Mouse (Mus musculus): ENCODE results near the gene Milr1. TPM values are rescaled to one million over a fixed set of nuclear protein-coding genes. Genes with fewer than 3 reads are reported as not detected.

Milr1 gene
- polyA plus RNA-seq, 1 experiment from 2014 or later = 1.1 TPM

DNA sequence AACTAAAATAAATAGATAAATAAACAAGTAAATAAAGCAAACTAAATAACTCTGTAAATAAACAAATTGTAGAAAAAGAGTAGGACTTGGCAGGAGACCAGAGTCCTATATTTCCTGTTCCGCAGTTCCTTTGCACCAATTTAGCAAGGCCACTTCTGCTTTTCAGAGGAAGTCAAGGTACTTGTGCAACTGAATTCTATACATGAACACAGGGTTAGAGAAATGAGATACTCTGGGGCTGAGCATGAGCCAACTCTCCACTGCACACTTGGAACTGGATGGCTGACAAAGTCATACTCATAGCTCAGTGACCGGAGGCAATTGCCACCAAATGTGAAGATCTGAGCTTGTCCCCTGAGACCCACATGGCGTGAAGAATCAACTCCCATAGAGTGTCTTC, 8.0 kb downstream of the Milr1 start:
- Histone ChIP-seq H3K4me1 (ENCODE audit: control insufficient read depth, insufficient read depth, low read length) (peaks cover 17% of the 10 kb centered on the region), H3K4me2 (replicated peaks; ENCODE audit: low read depth, low read length) (no peak overlapping the region), H3K27ac (ENCODE audit: low read depth, low read length) (no peak overlapping the region), H3K4me3 (ENCODE audit: low read length) (no peak overlapping the region), H3K36me3 (ENCODE audit: control insufficient read depth, insufficient read depth, low read length) (no peaks in the 10 kb centered on the region), H3K27me3 (ENCODE audit: control insufficient read depth, insufficient read depth, low read length) (no peaks in the 10 kb centered on the region), H3K9ac (ENCODE audit: low read depth, low read length) (no peak overlapping the region), H3K9me3 (ENCODE audit: control insufficient read depth, low read length) (no peaks in the 10 kb centered on the region)
- 95% methylated on average over 3 of the region's 3 CpGs for WGBS
- no peak for ATAC-seq (ENCODE audit: low FRiP score, low TSS enrichment)

DNA sequence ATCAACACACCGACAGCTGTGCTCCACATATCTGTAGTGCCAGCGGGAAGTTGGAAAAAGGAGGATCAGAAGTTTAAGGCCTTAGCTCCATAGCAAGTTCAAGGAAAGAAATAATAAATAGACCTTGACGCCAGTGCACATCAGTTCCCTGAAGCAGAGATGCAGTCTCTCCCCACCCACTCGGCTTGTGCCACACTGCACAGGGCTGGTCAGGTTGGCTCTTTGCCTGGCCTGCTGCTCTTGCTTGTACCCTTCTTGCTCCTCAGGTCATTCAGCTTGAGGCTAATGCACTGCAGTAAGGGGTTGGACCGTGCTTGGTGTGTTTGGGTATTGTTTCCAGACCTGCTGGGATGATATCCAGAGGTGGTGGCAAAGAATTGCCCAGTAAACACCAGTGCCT, 9.5 kb downstream of the Milr1 start:
- no peak for ATAC-seq (ENCODE audit: low FRiP score, low TSS enrichment)
- H3K36me3 ChIP-seq (ENCODE audit: control insufficient read depth, insufficient read depth, low read length) = no peaks in the 10 kb centered on the region; the same call in 1 of the 2 replicates
- no peak overlapping the region for H3K27ac ChIP-seq (ENCODE audit: low read depth, low read length)
- H3K4me2 ChIP-seq (replicated peaks; ENCODE audit: low read depth, low read length) = no peak overlapping the region
- no peak overlapping the region for H3K4me3 ChIP-seq (ENCODE audit: low read length)
- no peaks in the 10 kb centered on the region for H3K27me3 ChIP-seq (ENCODE audit: control insufficient read depth, insufficient read depth, low read length)
- H3K9ac ChIP-seq (ENCODE audit: low read depth, low read length) = no peak overlapping the region
- WGBS = 89% methylated on average over 5 of the region's 5 CpGs
- H3K4me1 ChIP-seq (ENCODE audit: control insufficient read depth, insufficient read depth, low read length) = peaks cover 17% of the 10 kb centered on the region
- H3K9me3 ChIP-seq (ENCODE audit: control insufficient read depth, low read length) = no peaks in the 10 kb centered on the region

DNA sequence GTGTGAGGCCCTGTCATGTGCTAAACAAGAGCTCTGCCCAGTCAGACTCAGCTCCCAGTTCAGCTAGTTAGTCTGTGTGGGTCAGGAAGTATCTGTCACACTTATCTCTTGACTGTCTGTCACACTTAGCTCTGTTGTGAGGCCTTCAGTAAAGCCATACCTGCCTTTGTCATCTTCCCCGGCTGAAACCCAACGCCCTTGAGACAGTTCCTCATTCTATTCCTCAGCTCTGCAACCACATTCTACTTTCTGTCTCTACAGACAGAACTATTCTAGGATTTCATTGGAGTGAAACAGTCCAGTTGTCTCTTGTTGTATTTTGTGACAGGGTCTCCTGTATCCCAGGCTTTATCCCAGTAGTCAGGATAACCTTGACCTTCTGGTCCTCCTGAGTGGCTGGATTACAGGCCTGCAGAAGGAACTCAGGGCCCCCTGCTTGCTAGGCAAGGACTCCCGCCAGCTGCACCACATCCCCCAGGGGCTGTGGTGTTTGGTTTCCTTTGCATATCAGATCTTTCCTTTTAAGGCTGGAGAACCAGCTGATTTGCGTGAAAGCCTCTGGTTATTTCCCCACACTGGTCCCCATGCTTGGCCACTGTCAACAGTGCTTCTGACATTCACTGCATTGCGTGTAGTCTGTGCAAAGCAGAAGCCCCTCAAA, 11.2 kb downstream of the Milr1 start:
- Histone ChIP-seq H3K36me3 (ENCODE audit: control insufficient read depth, insufficient read depth, low read length) (peaks cover 14% of the 10 kb centered on the region), H3K9me3 (ENCODE audit: control insufficient read depth, low read length) (no peaks in the 10 kb centered on the region), H3K4me2 (replicated peaks; ENCODE audit: low read depth, low read length) (no peak overlapping the region), H3K4me1 (ENCODE audit: control insufficient read depth, insufficient read depth, low read length) (peaks cover 17% of the 10 kb centered on the region), H3K4me3 (ENCODE audit: low read length) (no peak overlapping the region), H3K27ac (ENCODE audit: low read depth, low read length) (peak overlapping the region; percentile 85), H3K27me3 (ENCODE audit: control insufficient read depth, insufficient read depth, low read length) (no peaks in the 10 kb centered on the region), H3K9ac (ENCODE audit: low read depth, low read length) (no peak overlapping the region)
- WGBS = 17% methylated on average over 5 of the region's 5 CpGs
- ATAC-seq (ENCODE audit: low FRiP score, low TSS enrichment) = peak; percentile 82

DNA sequence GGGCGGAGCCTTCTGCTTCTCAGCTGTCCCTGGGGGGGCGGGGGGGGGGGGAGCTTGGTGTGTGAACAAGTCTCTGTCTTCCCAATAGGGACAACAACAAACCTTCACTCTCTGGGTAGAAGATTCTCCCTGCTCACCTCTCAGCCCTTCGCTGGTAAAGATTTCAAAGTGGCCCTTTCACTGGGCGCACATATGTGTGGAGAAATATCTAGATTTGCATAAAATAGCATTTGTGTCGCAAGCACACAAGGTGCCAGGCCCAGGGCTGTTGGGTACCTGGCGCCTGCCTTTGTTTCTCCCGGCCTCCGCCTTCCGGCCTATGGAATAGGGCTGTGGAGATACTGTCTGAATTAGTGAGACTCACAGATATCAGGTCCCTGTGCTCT, 11.8 kb downstream of the Milr1 start:
- Histone ChIP-seq H3K9me3 (ENCODE audit: control insufficient read depth, low read length) (peaks cover 4% of the 10 kb centered on the region; the same call in 1 of the 2 replicates), H3K9ac (ENCODE audit: low read depth, low read length) (no peak overlapping the region), H3K4me3 (ENCODE audit: low read length) (no peak overlapping the region), H3K4me2 (replicated peaks; ENCODE audit: low read depth, low read length) (no peak overlapping the region), H3K27me3 (ENCODE audit: control insufficient read depth, insufficient read depth, low read length) (no peaks in the 10 kb centered on the region), H3K36me3 (ENCODE audit: control insufficient read depth, insufficient read depth, low read length) (peaks cover 19% of the 10 kb centered on the region), H3K27ac (ENCODE audit: low read depth, low read length) (peak overlapping the region; percentile 85), H3K4me1 (ENCODE audit: control insufficient read depth, insufficient read depth, low read length) (peaks cover 17% of the 10 kb centered on the region)
- ATAC-seq (ENCODE audit: low FRiP score, low TSS enrichment) = peak; percentile 9; the same call in 1 of the 2 replicates
- WGBS = 71% methylated on average over 9 of the region's 9 CpGs

DNA sequence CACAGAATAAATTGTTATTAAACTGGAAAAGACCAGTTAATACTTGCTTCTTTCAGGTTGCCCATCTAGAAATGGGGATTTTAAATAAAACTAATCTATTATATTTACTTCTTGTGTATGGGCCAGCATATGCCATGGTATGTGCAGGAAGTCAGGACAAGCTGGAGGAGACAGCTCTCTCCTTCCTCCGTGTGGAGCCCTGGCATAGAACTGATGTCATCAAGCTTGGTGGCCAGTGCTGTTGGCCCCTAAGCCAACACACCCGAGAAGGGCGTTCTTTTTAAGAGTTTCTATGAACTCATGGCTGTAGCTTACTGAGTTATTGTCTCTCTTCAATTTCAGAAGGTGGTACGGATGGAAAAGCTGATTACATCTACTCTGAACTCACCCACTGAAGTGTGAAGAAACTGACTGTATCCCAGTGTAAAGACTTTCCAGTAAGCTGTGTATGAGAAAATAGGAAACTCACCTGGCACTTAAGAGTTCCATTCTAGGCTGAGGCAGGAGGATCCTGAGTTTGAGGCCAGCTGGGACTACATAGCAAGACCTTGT, 15.7 kb downstream of the Milr1 start:
- no peak overlapping the region for H3K4me3 ChIP-seq (ENCODE audit: low read length)
- peaks cover 6% of the 10 kb centered on the region; the same call in 1 of the 2 replicates for H3K9me3 ChIP-seq (ENCODE audit: control insufficient read depth, low read length)
- H3K36me3 ChIP-seq (ENCODE audit: control insufficient read depth, insufficient read depth, low read length) = peaks cover 52% of the 10 kb centered on the region
- no peaks in the 10 kb centered on the region for H3K27me3 ChIP-seq (ENCODE audit: control insufficient read depth, insufficient read depth, low read length)
- H3K4me1 ChIP-seq (ENCODE audit: control insufficient read depth, insufficient read depth, low read length) = peaks cover 15% of the 10 kb centered on the region
- WGBS = 76% methylated on average over 4 of the region's 4 CpGs
- H3K27ac ChIP-seq (ENCODE audit: low read depth, low read length) = no peak overlapping the region
- H3K4me2 ChIP-seq (replicated peaks; ENCODE audit: low read depth, low read length) = no peak overlapping the region
- no peak for ATAC-seq (ENCODE audit: low FRiP score, low TSS enrichment)
- H3K9ac ChIP-seq (ENCODE audit: low read depth, low read length) = no peak overlapping the region

DNA sequence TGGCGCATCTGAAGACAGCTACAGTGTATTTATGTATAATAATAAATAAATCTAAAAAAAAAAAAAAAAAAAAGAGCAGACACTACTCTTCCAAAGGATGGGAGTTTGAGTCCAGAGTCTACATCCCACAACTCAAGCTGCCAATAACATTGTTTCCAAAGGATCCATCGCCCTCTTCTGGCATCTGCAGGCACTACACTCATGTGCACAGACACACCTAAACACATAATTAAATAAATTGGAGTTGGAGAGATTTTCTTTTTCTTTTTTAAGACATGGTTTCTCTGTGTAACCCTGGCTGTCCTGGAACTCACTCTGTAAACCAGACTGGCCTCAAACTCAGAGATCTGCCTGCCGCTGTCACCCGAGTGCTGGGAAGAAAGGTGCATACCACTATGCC, 16.5 kb downstream of the Milr1 start:
- WGBS = 90% methylated on average over 4 of the region's 4 CpGs
- H3K4me2 ChIP-seq (replicated peaks; ENCODE audit: low read depth, low read length) = no peak overlapping the region
- no peaks in the 10 kb centered on the region for H3K27me3 ChIP-seq (ENCODE audit: control insufficient read depth, insufficient read depth, low read length)
- H3K27ac ChIP-seq (ENCODE audit: low read depth, low read length) = no peak overlapping the region
- no peak overlapping the region for H3K9ac ChIP-seq (ENCODE audit: low read depth, low read length)
- no peak for ATAC-seq (ENCODE audit: low FRiP score, low TSS enrichment)
- no peak overlapping the region for H3K4me3 ChIP-seq (ENCODE audit: low read length)
- peaks cover 7% of the 10 kb centered on the region; the same call in 1 of the 2 replicates for H3K4me1 ChIP-seq (ENCODE audit: control insufficient read depth, insufficient read depth, low read length)
- peaks cover 60% of the 10 kb centered on the region for H3K36me3 ChIP-seq (ENCODE audit: control insufficient read depth, insufficient read depth, low read length)
- peaks cover 6% of the 10 kb centered on the region; the same call in 1 of the 2 replicates for H3K9me3 ChIP-seq (ENCODE audit: control insufficient read depth, low read length)

DNA sequence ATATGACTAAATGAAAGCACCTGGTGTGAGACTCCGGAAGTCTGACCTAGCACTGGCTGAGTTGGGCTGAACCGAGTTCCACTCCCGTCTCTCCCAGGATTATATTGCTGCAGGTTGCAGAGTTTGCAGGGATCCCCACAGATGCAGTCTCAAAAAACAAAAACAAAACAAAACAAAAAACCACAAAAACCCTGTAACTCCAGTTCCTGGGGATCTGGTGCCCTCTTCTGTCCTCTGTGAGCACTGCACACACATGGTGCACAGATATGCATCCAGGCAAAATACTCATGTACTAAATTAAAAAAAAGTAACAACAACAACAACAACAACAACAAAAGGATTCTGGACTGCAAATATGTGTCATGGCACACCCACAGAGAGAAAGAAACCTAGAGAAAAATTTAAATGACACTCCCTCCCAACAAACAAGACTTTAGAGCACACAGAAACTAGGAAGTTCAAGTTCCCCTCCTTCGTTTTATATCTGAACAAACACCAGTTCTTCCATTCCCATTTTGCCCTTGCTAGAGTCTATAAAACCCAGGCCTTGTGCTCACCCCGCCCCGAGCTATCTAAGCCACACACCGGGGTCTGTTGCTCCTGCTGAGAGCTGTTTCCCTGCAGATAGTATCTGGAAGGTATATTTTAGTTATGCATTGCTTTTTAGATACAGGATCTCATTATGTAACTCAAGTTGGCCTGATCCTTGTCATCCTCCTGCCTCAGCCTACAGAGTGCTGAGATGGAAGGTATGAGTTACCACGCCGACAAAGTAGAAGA, 19.4 kb downstream of the Milr1 start:
- no peak for ATAC-seq (ENCODE audit: low FRiP score, low TSS enrichment)
- no peak overlapping the region for H3K27ac ChIP-seq (ENCODE audit: low read depth, low read length)
- H3K9ac ChIP-seq (ENCODE audit: low read depth, low read length) = no peak overlapping the region
- H3K36me3 ChIP-seq (ENCODE audit: control insufficient read depth, insufficient read depth, low read length) = peaks cover 86% of the 10 kb centered on the region
- WGBS = 96% methylated on average over 9 of the region's 9 CpGs
- H3K4me1 ChIP-seq (ENCODE audit: control insufficient read depth, insufficient read depth, low read length) = no peaks in the 10 kb centered on the region
- H3K4me3 ChIP-seq (ENCODE audit: low read length) = no peak overlapping the region
- peaks cover 6% of the 10 kb centered on the region; the same call in 1 of the 2 replicates for H3K9me3 ChIP-seq (ENCODE audit: control insufficient read depth, low read length)
- no peaks in the 10 kb centered on the region for H3K27me3 ChIP-seq (ENCODE audit: control insufficient read depth, insufficient read depth, low read length)
- H3K4me2 ChIP-seq (replicated peaks; ENCODE audit: low read depth, low read length) = no peak overlapping the region

DNA sequence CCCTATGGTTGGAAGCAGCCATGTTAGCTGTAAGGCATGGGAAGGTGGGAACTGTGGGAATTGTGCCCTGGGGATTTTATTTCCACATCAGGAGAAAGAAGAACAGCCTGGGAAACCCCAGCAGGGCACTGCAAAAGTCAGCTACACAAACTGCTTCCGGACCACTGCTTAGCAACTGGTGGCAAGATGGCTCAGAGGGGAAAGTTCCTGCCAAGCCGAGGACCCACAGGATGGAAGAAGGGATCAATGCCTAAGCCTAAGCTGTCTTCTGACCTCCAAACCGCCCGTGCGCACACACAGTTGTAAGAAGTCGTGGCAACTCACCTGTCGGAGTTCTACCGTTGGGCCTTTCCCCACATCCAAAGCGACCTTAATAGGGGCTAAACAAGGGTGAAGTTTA, 22.0 kb downstream of the Milr1 start:
- Histone ChIP-seq H3K4me2 (replicated peaks; ENCODE audit: low read depth, low read length) (no peak overlapping the region), H3K27me3 (ENCODE audit: control insufficient read depth, insufficient read depth, low read length) (no peaks in the 10 kb centered on the region), H3K36me3 (ENCODE audit: control insufficient read depth, insufficient read depth, low read length) (peaks cover 76% of the 10 kb centered on the region), H3K9me3 (ENCODE audit: control insufficient read depth, low read length) (no peaks in the 10 kb centered on the region), H3K4me3 (ENCODE audit: low read length) (no peak overlapping the region), H3K4me1 (ENCODE audit: control insufficient read depth, insufficient read depth, low read length) (no peaks in the 10 kb centered on the region; the same call in 1 of the 2 replicates), H3K27ac (ENCODE audit: low read depth, low read length) (no peak overlapping the region), H3K9ac (ENCODE audit: low read depth, low read length) (no peak overlapping the region)
- ATAC-seq (ENCODE audit: low FRiP score, low TSS enrichment) = no peak
- 84% methylated on average over 9 of the region's 9 CpGs for WGBS

DNA sequence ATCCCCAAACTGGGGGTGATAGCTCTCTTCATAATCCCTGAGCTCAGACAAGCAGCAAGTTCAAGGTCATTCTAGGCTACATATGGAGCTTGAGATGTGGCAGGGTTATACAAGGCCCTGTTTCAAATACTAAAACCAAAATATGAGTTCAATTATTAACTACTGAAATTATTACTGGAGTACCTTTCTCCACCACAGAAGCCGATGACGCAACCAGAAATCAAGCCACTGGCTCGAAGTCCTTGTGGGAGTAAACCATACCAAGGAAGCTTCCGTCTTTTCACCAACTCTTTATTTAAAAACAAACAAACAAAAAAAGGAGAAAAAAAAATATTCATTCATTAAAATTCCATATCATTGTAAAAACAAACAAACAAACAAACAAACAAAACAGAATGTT, 25.9 kb downstream of the Milr1 start:
- no peak overlapping the region for H3K9ac ChIP-seq (ENCODE audit: low read depth, low read length)
- no peak for ATAC-seq (ENCODE audit: low FRiP score, low TSS enrichment)
- 86% methylated on average over 4 of the region's 4 CpGs for WGBS
- H3K4me2 ChIP-seq (replicated peaks; ENCODE audit: low read depth, low read length) = no peak overlapping the region
- no peaks in the 10 kb centered on the region for H3K27me3 ChIP-seq (ENCODE audit: control insufficient read depth, insufficient read depth, low read length)
- no peaks in the 10 kb centered on the region; the same call in 1 of the 2 replicates for H3K4me1 ChIP-seq (ENCODE audit: control insufficient read depth, insufficient read depth, low read length)
- no peaks in the 10 kb centered on the region for H3K9me3 ChIP-seq (ENCODE audit: control insufficient read depth, low read length)
- no peak overlapping the region for H3K27ac ChIP-seq (ENCODE audit: low read depth, low read length)
- H3K4me3 ChIP-seq (ENCODE audit: low read length) = no peak overlapping the region
- H3K36me3 ChIP-seq (ENCODE audit: control insufficient read depth, insufficient read depth, low read length) = peaks cover 64% of the 10 kb centered on the region
